Mouse (Mus musculus): ENCODE data around the gene Gm5039. TPM values are rescaled to one million over a fixed set of nuclear protein-coding genes. Genes with fewer than 3 reads are reported as not detected.
"Not testable (repeated sequence)": the region's sequence is repeated elsewhere in the genome, so short reads cannot be mapped to it uniquely, and the experiment has no call there.

Gm5039 gene
- not detected in 2 replicates for total RNA-seq (2014; rRNA removed)
- not detected in 2 replicates for polyA plus RNA-seq (2012; rRNA removed)

- DNase-seq (ENCODE audit: extremely low read depth, low read depth, low spot score); H3K79me2 ChIP-seq (ENCODE audit: control insufficient read depth, insufficient read depth, low read length): not testable (repeated sequence)
- WGBS = 92% methylated on average over 2 of the region's 2 CpGs
Measured at GRCm38 (mm10) chr12:88323926-88324325, at the start of gene Gm5039. Gene Gm5039, minus strand, starts transcription at chr12:88324026.

GRCm38 (mm10) chr12:88372018-88372417 lies 48.2 kb upstream of the Gm5039 start:
- no peaks in the 10 kb centered on the region for H3K4me1 ChIP-seq (ENCODE audit: control insufficient read depth, insufficient read depth, low read length)
- no peaks in the 10 kb centered on the region for H3K79me2 ChIP-seq (ENCODE audit: control insufficient read depth, insufficient read depth, low read length)
- H3K9ac ChIP-seq (ENCODE audit: low read depth, low read length) = no peak overlapping the region
- no peak overlapping the region for H3K4me3 ChIP-seq (ENCODE audit: insufficient read depth, low read depth, low read length)
- no peak overlapping the region for H3K27ac ChIP-seq (replicated peaks; ENCODE audit: insufficient read depth, low read depth, low read length)
- DNase-seq (ENCODE audit: extremely low read depth, low read depth, low spot score) = no peak
- TF ChIP-seq CTCF (IDR thresholded peaks at IDR 0.05; ENCODE audit: low read depth, low read length) = no peak
- no peak for TF ChIP-seq POLR2A (IDR thresholded peaks at IDR 0.05; ENCODE audit: extremely low read depth, insufficient read depth, low read length)
- peaks cover 8% of the 10 kb centered on the region; the same call in 1 of the 2 replicates for H3K36me3 ChIP-seq (ENCODE audit: control insufficient read depth, insufficient read depth, low read length)
- H3K27me3 ChIP-seq (ENCODE audit: control insufficient read depth, insufficient read depth, low read length) = no peaks in the 10 kb centered on the region
- 96% methylated on average over 5 of the region's 5 CpGs for WGBS

More at GRCm38 (mm10) chr12:88323926-88324325, at the start of gene Gm5039:
- not testable (repeated sequence) for H3K27ac ChIP-seq (replicated peaks; ENCODE audit: insufficient read depth, low read depth, low read length); H3K36me3 ChIP-seq (ENCODE audit: control insufficient read depth, insufficient read depth, low read length); H3K27me3 ChIP-seq (ENCODE audit: control insufficient read depth, insufficient read depth, low read length); H3K4me3 ChIP-seq (ENCODE audit: insufficient read depth, low read depth, low read length); H3K4me1 ChIP-seq (ENCODE audit: control insufficient read depth, insufficient read depth, low read length); H3K9ac ChIP-seq (ENCODE audit: low read depth, low read length)

- not testable (repeated sequence) for H3K9ac ChIP-seq (ENCODE audit: low read depth, low read length); DNase-seq (ENCODE audit: extremely low read depth, low read depth, low spot score)
- WGBS = 27% methylated on average over 1 of the region's 1 CpGs
Measured at GRCm38 (mm10) chr12:88370321-88370720, 46.5 kb upstream of the Gm5039 start.

GRCm38 (mm10) chr12:88369690-88370089 lies 45.9 kb upstream of the Gm5039 start:
- DNase-seq (ENCODE audit: extremely low read depth, low read depth, low spot score); H3K27ac ChIP-seq (replicated peaks; ENCODE audit: insufficient read depth, low read depth, low read length); H3K4me1 ChIP-seq (ENCODE audit: control insufficient read depth, insufficient read depth, low read length); H3K9ac ChIP-seq (ENCODE audit: low read depth, low read length); H3K4me3 ChIP-seq (ENCODE audit: insufficient read depth, low read depth, low read length); H3K36me3 ChIP-seq (ENCODE audit: control insufficient read depth, insufficient read depth, low read length); H3K79me2 ChIP-seq (ENCODE audit: control insufficient read depth, insufficient read depth, low read length); H3K27me3 ChIP-seq (ENCODE audit: control insufficient read depth, insufficient read depth, low read length): not testable (repeated sequence)
- 76% methylated on average over 4 of the region's 4 CpGs for WGBS

More at GRCm38 (mm10) chr12:88370321-88370720, 46.5 kb upstream of the Gm5039 start:
- H3K4me1 ChIP-seq (ENCODE audit: control insufficient read depth, insufficient read depth, low read length); H3K79me2 ChIP-seq (ENCODE audit: control insufficient read depth, insufficient read depth, low read length); H3K27me3 ChIP-seq (ENCODE audit: control insufficient read depth, insufficient read depth, low read length); H3K36me3 ChIP-seq (ENCODE audit: control insufficient read depth, insufficient read depth, low read length); H3K27ac ChIP-seq (replicated peaks; ENCODE audit: insufficient read depth, low read depth, low read length); H3K4me3 ChIP-seq (ENCODE audit: insufficient read depth, low read depth, low read length): not testable (repeated sequence)

- H3K79me2 ChIP-seq (ENCODE audit: control insufficient read depth, insufficient read depth, low read length) = no peaks in the 10 kb centered on the region
- no peaks in the 10 kb centered on the region for H3K4me1 ChIP-seq (ENCODE audit: control insufficient read depth, insufficient read depth, low read length)
- no peak for TF ChIP-seq CTCF (IDR thresholded peaks at IDR 0.05; ENCODE audit: low read depth, low read length)
- no peak for TF ChIP-seq POLR2A (IDR thresholded peaks at IDR 0.05; ENCODE audit: extremely low read depth, insufficient read depth, low read length)
- 81% methylated on average over 4 of the region's 4 CpGs for WGBS
- H3K27me3 ChIP-seq (ENCODE audit: control insufficient read depth, insufficient read depth, low read length) = no peaks in the 10 kb centered on the region
- DNase-seq (ENCODE audit: extremely low read depth, low read depth, low spot score) = no peak
- peaks cover 8% of the 10 kb centered on the region; the same call in 1 of the 2 replicates for H3K36me3 ChIP-seq (ENCODE audit: control insufficient read depth, insufficient read depth, low read length)
- H3K4me3 ChIP-seq (ENCODE audit: insufficient read depth, low read depth, low read length) = no peak overlapping the region
- no peak overlapping the region for H3K27ac ChIP-seq (replicated peaks; ENCODE audit: insufficient read depth, low read depth, low read length)
- no peak overlapping the region for H3K9ac ChIP-seq (ENCODE audit: low read depth, low read length)
Measured at GRCm38 (mm10) chr12:88368618-88369017, 44.8 kb upstream of the Gm5039 start.

GRCm38 (mm10) chr12:88367673-88368072 lies 43.8 kb upstream of the Gm5039 start:
- Histone ChIP-seq H3K36me3 (ENCODE audit: control insufficient read depth, insufficient read depth, low read length) (peaks cover 6% of the 10 kb centered on the region; the same call in 1 of the 2 replicates), H3K4me1 (ENCODE audit: control insufficient read depth, insufficient read depth, low read length) (no peaks in the 10 kb centered on the region), H3K27me3 (ENCODE audit: control insufficient read depth, insufficient read depth, low read length) (no peaks in the 10 kb centered on the region), H3K9ac (ENCODE audit: low read depth, low read length) (no peak overlapping the region), H3K4me3 (ENCODE audit: insufficient read depth, low read depth, low read length) (no peak overlapping the region), H3K79me2 (ENCODE audit: control insufficient read depth, insufficient read depth, low read length) (no peaks in the 10 kb centered on the region), H3K27ac (replicated peaks; ENCODE audit: insufficient read depth, low read depth, low read length) (no peak overlapping the region)
- peak; percentile 26 for DNase-seq (ENCODE audit: extremely low read depth, low read depth, low spot score)
- WGBS = 57% methylated on average over 4 of the region's 4 CpGs
- no peak for TF ChIP-seq CTCF (IDR thresholded peaks at IDR 0.05; ENCODE audit: low read depth, low read length)
- no peak for TF ChIP-seq POLR2A (IDR thresholded peaks at IDR 0.05; ENCODE audit: extremely low read depth, insufficient read depth, low read length)
